Mouse (Mus musculus): Measurements from ENCODE around the gene Tecpr2. TPM values are rescaled to one million over a fixed set of nuclear protein-coding genes. Genes with fewer than 3 reads are reported as not detected.

Tecpr2 gene
- polyA plus RNA-seq (2014; fragmentation: Nextera tagmentation; extraction: Ambion mirVana), result 4.1 and 4.3 TPM in 2 replicates

DNA sequence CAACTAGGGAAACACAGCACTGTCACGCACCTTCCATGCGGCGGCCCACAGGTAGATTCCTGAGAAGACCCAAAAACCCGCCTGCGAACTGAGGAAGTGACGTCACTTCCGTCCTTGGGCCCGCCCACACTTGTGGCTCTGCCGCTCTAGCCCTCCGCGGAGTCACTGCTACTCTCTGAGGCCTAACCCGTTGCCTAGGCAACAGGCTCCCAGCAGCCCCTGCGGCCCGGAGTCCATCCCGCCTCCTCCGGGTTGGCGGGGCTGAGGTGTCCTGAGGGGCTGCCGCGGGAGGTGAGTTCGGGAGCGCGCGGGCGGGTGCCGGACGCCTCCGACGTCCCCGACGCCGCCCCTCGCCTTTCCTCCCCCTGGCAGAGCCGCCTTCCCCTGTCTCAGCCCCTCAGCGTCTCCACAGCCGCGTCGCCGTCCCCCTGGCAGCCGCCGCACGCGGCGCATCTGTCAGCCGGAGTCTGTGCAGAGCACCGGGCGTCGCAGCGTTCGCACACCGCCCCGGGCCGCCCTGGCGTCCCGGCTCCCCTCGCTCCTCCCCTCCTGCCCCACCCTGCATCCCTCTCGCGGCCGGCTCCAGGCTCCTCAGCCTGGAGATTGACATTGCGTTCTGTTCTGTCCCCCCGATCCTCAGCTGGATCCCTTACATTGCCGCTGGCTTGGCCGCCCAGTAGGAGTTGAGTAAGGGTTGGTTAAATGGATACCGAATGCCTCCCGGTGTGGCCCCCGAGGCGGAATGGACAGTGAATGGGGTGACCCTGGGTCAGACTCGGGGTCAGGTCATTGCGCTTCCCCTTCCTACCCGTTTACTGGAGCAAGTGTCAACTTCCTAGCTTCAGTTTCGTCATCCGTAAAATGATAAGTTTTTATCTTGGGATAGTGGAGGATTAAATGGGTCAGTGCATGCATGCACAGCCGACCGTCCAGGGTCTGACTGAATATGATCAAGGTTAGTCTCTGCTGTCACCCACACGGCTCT, at the start of gene Tecpr2, which contains the start of gene Cinp:
Gene Tecpr2, plus strand, starts transcription at position 229 of the 985 bp plus-strand sequence.
Gene Cinp, minus strand, starts transcription at position 110 of the 985 bp plus-strand sequence.
- under 1% methylated on average over 60 of the region's 74 CpGs for WGBS
- ATAC-seq (ENCODE audit: low FRiP score), result peak; percentile 99
- H3K36me3 ChIP-seq (ENCODE audit: control insufficient read depth, insufficient read depth, low read length), result no peaks in the 10 kb centered on the region
- H3K4me1 ChIP-seq (replicated peaks; ENCODE audit: control insufficient read depth, insufficient read depth, low read length), result peaks cover 2% of the 10 kb centered on the region; the same call in 1 of the 2 replicates
- peak within 1 kb of the TSS; percentile 88 for H3K4me3 ChIP-seq (ENCODE audit: low read depth, low read length)
- H3K27ac ChIP-seq (ENCODE audit: low read depth, low read length), result peak within 1 kb of the TSS; percentile 88
- H3K4me2 ChIP-seq (replicated peaks; ENCODE audit: low read depth, low read length), result peak within 1 kb of the TSS; percentile 65
- H3K27me3 ChIP-seq (ENCODE audit: control insufficient read depth, insufficient read depth, low read length), result no peaks in the 10 kb centered on the region
- peak; percentile 99 for DNase-seq (ENCODE audit: low spot score)
- peak within 1 kb of the TSS; percentile 84 for H3K9ac ChIP-seq (ENCODE audit: low read depth, low read length)
- H3K9me3 ChIP-seq (ENCODE audit: control insufficient read depth, low read length), result no peaks in the 10 kb centered on the region

DNA sequence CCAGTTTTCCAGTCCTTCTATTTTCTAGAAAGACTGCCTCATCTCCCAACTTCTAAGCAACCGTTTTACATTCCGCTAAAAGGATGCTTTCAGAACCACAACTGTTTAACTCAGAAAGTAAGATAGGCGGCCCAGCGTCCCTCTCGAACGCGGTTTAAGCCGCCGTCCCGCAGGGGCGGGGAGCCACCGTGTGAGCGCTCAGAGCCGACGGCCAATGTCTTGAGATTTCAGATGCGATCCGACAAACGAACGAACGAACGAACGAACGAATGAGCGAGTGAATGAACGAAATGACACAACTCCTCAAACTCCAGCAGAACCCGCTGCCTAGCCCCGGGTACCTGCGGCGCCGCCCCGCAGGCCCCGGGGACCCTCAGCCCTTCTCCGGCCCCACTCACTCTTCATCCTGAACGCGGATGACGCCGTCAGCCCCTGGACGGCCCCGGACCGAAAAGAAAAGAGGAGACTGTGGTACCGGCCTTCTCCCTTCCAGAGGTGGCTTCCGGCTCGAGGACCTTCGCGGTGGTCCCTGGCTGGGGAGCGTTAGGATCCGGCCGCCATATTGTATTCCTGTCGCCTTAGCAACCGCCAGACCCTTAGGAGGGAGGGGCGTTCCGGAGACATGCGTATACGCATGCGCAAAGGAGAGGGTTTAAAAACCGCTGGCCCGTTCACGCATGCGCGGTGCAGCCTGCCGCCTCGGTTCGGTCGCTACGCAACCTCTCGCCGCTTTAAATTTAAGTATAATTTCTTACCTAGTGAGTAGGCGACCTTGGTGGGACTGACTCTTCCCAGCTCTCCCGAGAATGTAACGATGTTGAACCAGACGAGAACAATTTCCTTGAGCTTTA, 48.5 kb upstream of the Tecpr2 start, which contains the start of gene Mok:
Gene Mok, minus strand, starts transcription at position 592 of the 851 bp plus-strand sequence.
- Histone ChIP-seq H3K9ac (ENCODE audit: low read depth, low read length) (peak within 1 kb of the TSS; percentile 54), H3K4me2 (replicated peaks; ENCODE audit: low read depth, low read length) (peak within 1 kb of the TSS; percentile 62), H3K36me3 (ENCODE audit: control insufficient read depth, insufficient read depth, low read length) (no peaks in the 10 kb centered on the region), H3K27ac (ENCODE audit: low read depth, low read length) (no peak within 1 kb of the TSS), H3K27me3 (ENCODE audit: control insufficient read depth, insufficient read depth, low read length) (peaks cover 6% of the 10 kb centered on the region), H3K4me1 (replicated peaks; ENCODE audit: control insufficient read depth, insufficient read depth, low read length) (peaks cover 6% of the 10 kb centered on the region; the same call in 1 of the 2 replicates), H3K4me3 (ENCODE audit: low read depth, low read length) (peak within 1 kb of the TSS; percentile 74), H3K9me3 (ENCODE audit: control insufficient read depth, low read length) (no peaks in the 10 kb centered on the region)
- ATAC-seq (ENCODE audit: low FRiP score), result peak; percentile 81
- under 1% methylated on average over 71 of the region's 71 CpGs for WGBS
- peak; percentile 99 for DNase-seq (ENCODE audit: low spot score)

DNA sequence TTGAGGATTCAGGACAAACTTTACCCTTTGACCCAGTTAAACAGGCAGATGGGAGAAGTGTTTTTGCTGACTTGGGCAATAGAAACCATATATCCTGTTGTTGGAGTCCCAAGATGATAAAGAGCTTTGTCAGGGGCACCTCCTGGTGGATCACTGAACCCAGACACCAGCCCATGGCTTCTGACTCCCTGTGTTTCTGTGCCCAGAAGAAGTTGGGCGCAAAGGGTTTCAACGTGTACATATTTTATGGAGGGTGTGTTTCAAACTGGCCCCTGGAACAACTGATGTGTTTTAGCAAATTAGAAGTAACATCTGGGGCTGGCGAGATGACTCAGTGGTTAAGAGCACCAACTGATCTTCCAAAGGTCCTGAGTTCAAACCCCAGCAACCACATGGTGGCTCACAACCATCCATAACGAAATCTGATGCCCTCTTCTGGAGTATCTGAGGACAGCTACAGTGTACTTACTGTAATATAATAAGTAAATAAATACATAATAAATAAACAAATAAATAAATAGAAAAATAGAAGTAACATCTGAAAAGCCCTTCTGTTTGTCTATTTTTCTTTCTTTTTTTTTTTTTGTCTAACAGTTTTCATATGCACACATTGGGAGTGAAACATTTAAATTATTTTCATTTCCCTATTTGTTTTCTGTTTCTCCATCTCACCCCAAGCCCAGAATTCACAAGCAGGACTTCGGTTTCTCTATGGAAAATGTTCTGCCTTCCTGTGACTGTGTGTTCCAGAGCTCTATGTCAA, 47.2 kb upstream of the Tecpr2 start:
- peaks cover 6% of the 10 kb centered on the region for H3K27me3 ChIP-seq (ENCODE audit: control insufficient read depth, insufficient read depth, low read length)
- no peak for DNase-seq (ENCODE audit: low spot score)
- no peak for ATAC-seq (ENCODE audit: low FRiP score)
- 67% methylated on average over 5 of the region's 5 CpGs for WGBS
- no peak overlapping the region for H3K27ac ChIP-seq (ENCODE audit: low read depth, low read length)
- no peaks in the 10 kb centered on the region for H3K36me3 ChIP-seq (ENCODE audit: control insufficient read depth, insufficient read depth, low read length)
- no peak overlapping the region for H3K9ac ChIP-seq (ENCODE audit: low read depth, low read length)
- H3K4me3 ChIP-seq (ENCODE audit: low read depth, low read length), result no peak overlapping the region
- no peak overlapping the region for H3K4me2 ChIP-seq (replicated peaks; ENCODE audit: low read depth, low read length)
- no peaks in the 10 kb centered on the region for H3K9me3 ChIP-seq (ENCODE audit: control insufficient read depth, low read length)
- H3K4me1 ChIP-seq (replicated peaks; ENCODE audit: control insufficient read depth, insufficient read depth, low read length), result peaks cover 5% of the 10 kb centered on the region; the same call in 1 of the 2 replicates

DNA sequence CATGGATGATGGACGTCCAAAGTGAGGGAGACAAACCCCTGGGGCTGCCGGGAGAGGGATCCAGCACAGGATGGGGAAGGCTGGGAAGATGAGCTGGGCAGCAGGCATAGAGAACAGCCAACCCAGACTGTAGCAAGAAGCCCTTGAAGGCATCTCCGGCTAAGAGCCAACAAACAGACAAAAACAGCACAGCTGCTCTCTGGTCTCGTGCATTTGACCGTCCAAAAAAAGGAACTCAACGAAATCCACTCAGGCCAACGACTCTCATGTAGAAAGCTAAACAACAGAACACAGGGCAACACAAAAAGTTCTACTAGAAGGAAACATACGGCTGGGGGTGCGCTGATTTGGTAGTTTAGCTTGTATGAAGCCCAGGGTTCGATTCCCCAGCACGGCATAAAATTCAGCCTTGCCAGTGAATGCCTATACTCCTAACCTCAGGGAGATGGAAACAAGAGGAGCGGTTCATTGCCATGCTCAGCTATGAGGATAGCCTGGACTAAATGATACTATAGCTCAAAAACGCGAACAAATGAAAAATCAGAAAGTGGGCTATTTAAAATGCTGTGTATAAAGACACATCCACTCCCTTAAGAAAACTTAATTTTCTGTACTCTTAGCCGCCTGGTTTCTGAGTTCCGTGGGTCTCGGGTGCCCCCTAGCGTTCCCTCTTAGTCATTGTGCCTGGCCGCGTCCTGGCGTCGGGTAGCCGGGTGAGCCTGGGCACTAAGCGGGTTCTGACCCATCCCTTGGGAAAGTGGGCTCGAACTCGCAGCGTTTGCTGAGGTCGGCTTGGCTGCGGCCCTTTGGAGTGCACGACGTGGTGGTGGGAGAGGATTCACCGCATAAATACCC, 45.6 kb upstream of the Tecpr2 start:
- Histone ChIP-seq H3K27me3 (ENCODE audit: control insufficient read depth, insufficient read depth, low read length) (peaks cover 6% of the 10 kb centered on the region), H3K4me1 (replicated peaks; ENCODE audit: control insufficient read depth, insufficient read depth, low read length) (peaks cover 2% of the 10 kb centered on the region; the same call in 1 of the 2 replicates), H3K27ac (ENCODE audit: low read depth, low read length) (no peak overlapping the region), H3K9ac (ENCODE audit: low read depth, low read length) (peak overlapping the region; percentile 40; the same call in 1 of the 2 replicates), H3K9me3 (ENCODE audit: control insufficient read depth, low read length) (no peaks in the 10 kb centered on the region), H3K36me3 (ENCODE audit: control insufficient read depth, insufficient read depth, low read length) (no peaks in the 10 kb centered on the region), H3K4me3 (ENCODE audit: low read depth, low read length) (peak overlapping the region; percentile 45), H3K4me2 (replicated peaks; ENCODE audit: low read depth, low read length) (peak overlapping the region; percentile 60)
- ATAC-seq (ENCODE audit: low FRiP score) (no peak), DNase-seq (ENCODE audit: low spot score) (peak; percentile 90)
- 19% methylated on average over 32 of the region's 32 CpGs for WGBS

DNA sequence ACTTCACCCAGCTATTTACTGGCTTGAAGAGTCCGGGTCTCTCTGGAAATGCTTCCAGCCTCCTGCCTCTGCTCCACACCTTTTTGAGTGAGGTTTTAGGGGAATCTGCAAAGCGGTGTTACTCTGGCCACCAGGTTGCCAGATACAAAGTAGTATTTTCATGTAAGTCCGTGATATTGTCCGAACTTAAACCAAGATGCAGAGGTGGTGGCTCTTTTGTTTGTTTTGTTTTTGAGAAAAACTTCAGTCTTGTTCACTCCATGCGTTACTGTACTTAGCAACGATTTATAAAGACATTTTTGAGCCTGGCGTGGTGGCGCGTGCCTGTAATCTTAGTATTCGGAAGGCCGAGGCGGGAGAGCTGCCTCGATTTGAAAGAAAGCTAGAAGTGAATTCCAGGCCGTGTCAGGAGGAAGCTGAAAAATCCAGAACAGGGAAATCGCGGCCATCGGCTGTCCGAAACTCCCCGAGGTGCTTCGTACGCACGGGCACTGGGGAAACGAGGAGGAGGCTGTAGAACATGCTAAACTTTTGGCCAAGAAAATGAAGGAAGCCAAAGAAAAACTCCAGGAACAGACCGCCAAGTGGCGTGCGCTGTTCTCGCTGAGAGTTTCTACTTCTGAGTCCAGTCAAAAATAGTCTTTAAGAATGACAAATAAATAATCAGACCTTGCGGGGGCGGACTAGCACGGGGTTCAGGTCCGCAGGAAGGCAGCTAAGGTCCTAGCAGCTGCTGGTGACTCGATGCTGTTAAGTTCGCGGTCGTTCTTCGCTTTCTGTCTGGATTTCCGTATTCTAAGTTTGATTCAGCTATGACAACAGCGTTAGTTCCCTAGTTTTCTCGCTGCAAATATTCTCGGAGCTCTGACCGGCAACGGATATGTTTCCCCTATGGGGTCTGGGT, 44.6 kb upstream of the Tecpr2 start:
- DNase-seq (ENCODE audit: low spot score) (peak; percentile 54), ATAC-seq (ENCODE audit: low FRiP score) (0 out of 2 replicates have a peak, but pooled peaks have one; percentile 2)
- H3K4me2 ChIP-seq (replicated peaks; ENCODE audit: low read depth, low read length), result peak overlapping the region; percentile 60
- H3K27me3 ChIP-seq (ENCODE audit: control insufficient read depth, insufficient read depth, low read length), result peaks cover 6% of the 10 kb centered on the region
- H3K4me1 ChIP-seq (replicated peaks; ENCODE audit: control insufficient read depth, insufficient read depth, low read length), result 0 out of 2 replicates have a peak, but pooled peaks cover 2% of the 10 kb centered on the region
- no peak overlapping the region for H3K27ac ChIP-seq (ENCODE audit: low read depth, low read length)
- WGBS, result 1% methylated on average over 42 of the region's 42 CpGs
- no peaks in the 10 kb centered on the region for H3K36me3 ChIP-seq (ENCODE audit: control insufficient read depth, insufficient read depth, low read length)
- H3K9me3 ChIP-seq (ENCODE audit: control insufficient read depth, low read length), result no peaks in the 10 kb centered on the region
- H3K9ac ChIP-seq (ENCODE audit: low read depth, low read length), result peak overlapping the region; percentile 40; the same call in 1 of the 2 replicates
- peak overlapping the region; percentile 45 for H3K4me3 ChIP-seq (ENCODE audit: low read depth, low read length)

DNA sequence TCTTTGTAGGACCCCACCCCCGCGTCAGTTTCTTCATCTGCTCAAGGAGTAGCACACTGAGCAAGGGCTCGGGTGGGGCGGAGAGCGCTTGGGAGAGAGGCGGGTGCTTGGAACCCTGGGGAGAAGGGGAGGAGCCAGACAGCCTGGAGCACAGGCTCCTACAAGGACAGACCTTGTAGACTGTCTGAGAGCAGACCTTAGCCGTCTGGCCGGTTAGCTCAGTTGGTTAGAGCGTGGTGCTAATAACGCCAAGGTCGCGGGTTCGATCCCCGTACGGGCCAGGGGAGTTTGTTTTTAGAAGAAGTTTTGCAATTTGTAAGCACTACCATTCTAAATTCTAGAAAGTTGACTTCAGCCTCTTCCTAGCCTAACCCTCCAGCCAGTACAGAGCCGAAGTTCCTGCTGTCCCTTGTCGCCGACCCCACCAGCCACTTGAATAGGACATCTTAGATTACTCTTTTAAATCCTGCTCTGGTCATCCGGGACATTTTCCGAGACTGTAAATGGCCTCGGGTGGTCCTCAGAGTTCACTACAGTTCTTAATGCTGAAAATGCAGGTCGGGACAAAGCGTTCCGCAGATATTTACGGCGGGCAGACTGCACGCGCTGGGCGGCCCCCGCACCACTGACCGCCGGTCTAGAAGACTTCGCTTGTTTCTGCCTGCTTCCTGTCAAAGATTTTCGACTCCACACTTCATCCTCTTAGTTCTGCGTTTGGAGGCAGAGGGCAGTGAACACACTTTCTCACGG, 43.8 kb upstream of the Tecpr2 start:
- Histone ChIP-seq H3K4me2 (replicated peaks; ENCODE audit: low read depth, low read length) (peak overlapping the region; percentile 60), H3K9me3 (ENCODE audit: control insufficient read depth, low read length) (no peaks in the 10 kb centered on the region), H3K27ac (ENCODE audit: low read depth, low read length) (no peak overlapping the region), H3K36me3 (ENCODE audit: control insufficient read depth, insufficient read depth, low read length) (no peaks in the 10 kb centered on the region), H3K9ac (ENCODE audit: low read depth, low read length) (peak overlapping the region; percentile 33; the same call in 1 of the 2 replicates), H3K4me1 (replicated peaks; ENCODE audit: control insufficient read depth, insufficient read depth, low read length) (0 out of 2 replicates have a peak, but pooled peaks cover 2% of the 10 kb centered on the region), H3K27me3 (ENCODE audit: control insufficient read depth, insufficient read depth, low read length) (peaks cover 6% of the 10 kb centered on the region), H3K4me3 (ENCODE audit: low read depth, low read length) (peak overlapping the region; percentile 45)
- DNase-seq (ENCODE audit: low spot score) (peak; percentile 96), ATAC-seq (ENCODE audit: low FRiP score) (peak; percentile 83)
- under 1% methylated on average over 36 of the region's 36 CpGs for WGBS
